ENCODE assay signal across 11 mouse cellular contexts in genomic region chr9:87738766-87739542, GRCm38 (mm10). TPM values are rescaled to one million over a fixed set of nuclear protein-coding genes. Genes with fewer than 3 reads are reported as not detected.
DNase-seq lines count a peak whose midpoint lies in the region; ATAC-seq lines count a peak whose summit lies in the region.
"Had no signal": no experiment of that assay in that cellular context is flagged by ENCODE, and none has a peak within 500 bp of the region (broad histone marks: within the 10 kb centered on the region; RNA-seq: fewer than 3 reads in every experiment).

No protein-coding gene starts in this region.

- no peaks in the 10 kb centered on the region; the same call in 1 of the 2 replicates for H3K4me1 ChIP-seq in forebrain, embryonic 14.5 days (ENCODE audit: control insufficient read depth, insufficient read depth, low read length)
- peaks cover 55% of the 10 kb centered on the region for H3K4me1 ChIP-seq in limb, embryonic 12.5 days (replicated peaks)

- peak overlapping the region; percentile 14; the same call in 1 of the 2 replicates for H3K4me3 ChIP-seq in forebrain, embryonic 14.5 days (ENCODE audit: low read depth, low read length)
- H3K4me3 ChIP-seq in limb, embryonic 12.5 days (replicated peaks) = peak overlapping the region; percentile 42

- peaks cover 71% of the 10 kb centered on the region for H3K27me3 ChIP-seq in forebrain, embryonic 14.5 days (replicated peaks; ENCODE audit: control insufficient read depth, insufficient read depth, low read length)
- H3K27me3 ChIP-seq in limb, embryonic 12.5 days = peaks cover 78% of the 10 kb centered on the region

- H3K27ac ChIP-seq in forebrain, embryonic 14.5 days (ENCODE audit: low read depth, low read length) = no peak overlapping the region
- peak overlapping the region; percentile 83 for H3K27ac ChIP-seq in limb, embryonic 12.5 days
- H3K27ac ChIP-seq: macrophage had no signal

- H3K4me2 ChIP-seq in forebrain, embryonic 14.5 days (ENCODE audit: low read length) = peak overlapping the region; percentile 36; the same call in 1 of the 2 replicates
- peak overlapping the region; percentile 79 for H3K4me2 ChIP-seq in limb, embryonic 12.5 days

- peak; percentile 89 for DNase-seq in heart, adult 11 months
- no peak for DNase-seq in heart, adult 8-10 months (ENCODE audit: low spot score)
- DNase-seq in ES-CJ7 (ENCODE audit: low read depth, low spot score) = peak; percentile 90
- DNase-seq in forebrain, embryonic 14.5 days (ENCODE audit: low spot score) = no peak
- no peak for DNase-seq in cerebellum, adult 9-10 months
- DNase-seq in testis, postnatal 10 days (ENCODE audit: low spot score) = no peak
- DNase-seq in right cerebral cortex, adult 18-20 months = no peak
- DNase-seq: B cell, adult 2 months; kidney, adult 18-20 months had no signal

- no peaks in the 10 kb centered on the region for H3K9me3 ChIP-seq in forebrain, embryonic 14.5 days (replicated peaks; ENCODE audit: control insufficient read depth, low read length)
- no peaks in the 10 kb centered on the region for H3K9me3 ChIP-seq in limb, embryonic 12.5 days

- 0 out of 2 replicates have a peak, but pooled peaks have one; percentile 10 for ATAC-seq in forebrain, embryonic 14.5 days
- no peak for ATAC-seq in limb, embryonic 12.5 days (ENCODE audit: insufficient number of reproducible peaks, insufficient read depth, low FRiP score, low TSS enrichment, low read depth)

- H3K9ac ChIP-seq in forebrain, embryonic 14.5 days (ENCODE audit: low read length) = no peak overlapping the region
- H3K9ac ChIP-seq in limb, embryonic 12.5 days (replicated peaks) = peak overlapping the region; percentile 56

- under 1% methylated on average over 39 of the region's 39 CpGs for WGBS in forebrain, embryonic 14.5 days
- under 1% methylated on average over 39 of the region's 39 CpGs for WGBS in limb, embryonic 12.5 days

- no peaks in the 10 kb centered on the region for H3K36me3 ChIP-seq in forebrain, embryonic 14.5 days (ENCODE audit: control insufficient read depth, insufficient read depth, low read length)
- H3K36me3 ChIP-seq in limb, embryonic 12.5 days = no peaks in the 10 kb centered on the region

RNA-seq across cellular contexts. Expression of gene Tbx18, which starts 7.9 kb away (rescaled TPM):
- 1 to 10 TPM; 3.7 to 5.0 (median 4.1) TPM for total RNA-seq in heart, adult 8-10 months (2022)
- polyA plus RNA-seq in forebrain, embryonic 14.5 days (2014; fragmentation: Nextera tagmentation; extraction: Ambion mirVana) = 2.6 and 2.7 TPM in 2 replicates
- 28.0 and 35.3 TPM in 2 replicates for polyA plus RNA-seq in limb, embryonic 12.5 days (2016; fragmentation: Nextera tagmentation; extraction: Ambion mirVana)
- polyA plus RNA-seq: macrophage had no signal

Comparison
In these comparisons a context has a peak if more than half of its experiments do, and no peak if none do; other contexts are left out.
1. DNase-seq: peak in heart, adult 11 months (single experiment) and ES-CJ7 (single experiment); none in heart, adult 8-10 months (single experiment), forebrain, embryonic 14.5 days (single experiment), cerebellum, adult 9-10 months (single experiment), testis, postnatal 10 days (single experiment) and right cerebral cortex, adult 18-20 months (single experiment).